Comparison of ENCODE assay signal across 32 mouse cellular contexts in the genomic region with DNA sequence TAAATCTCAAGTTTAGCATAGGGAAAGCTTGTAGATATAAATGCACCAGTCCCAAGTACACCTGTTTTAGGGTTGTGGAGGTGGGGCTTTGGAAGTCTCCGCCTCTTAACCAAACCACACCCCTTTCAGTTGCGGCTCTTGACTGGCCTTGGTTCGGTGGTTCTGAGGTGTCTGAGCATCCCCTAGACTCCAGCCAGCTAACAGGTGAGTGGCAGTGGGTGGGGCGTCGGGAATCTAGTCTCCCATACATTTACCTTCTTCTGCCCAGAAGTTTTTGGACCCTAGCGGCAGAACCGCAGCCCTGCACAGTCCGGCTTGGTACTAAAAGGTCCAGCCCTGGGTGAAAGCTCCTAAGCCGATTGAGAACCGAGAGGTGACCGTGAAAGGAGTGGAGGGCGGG. TPM values are rescaled to one million over a fixed set of nuclear protein-coding genes. Genes with fewer than 3 reads are reported as not detected.
"Had no signal": no experiment of that assay in that cellular context is flagged by ENCODE, and none has a peak within 500 bp of the region (broad histone marks: within the 10 kb centered on the region; RNA-seq: fewer than 3 reads in every experiment).

No protein-coding gene starts in this region.

- DNase-seq: kidney, adult 8-10 months; kidney, postnatal 14 days; kidney, postnatal 4 days; layer of hippocampus, postnatal 36 days; left cerebral cortex, postnatal 4 days; lung, adult 2 months; lung, postnatal 14 days; lung, postnatal 4 days; right cerebral cortex, adult 18-20 months; right cerebral cortex, postnatal 14 days; right cerebral cortex, postnatal 4 days; thymus, adult 2 months; thymus, postnatal 14 days; thymus, postnatal 4 days had no signal

- ATAC-seq: intestine, postnatal 0 days; liver, embryonic 12.5 days; midbrain, embryonic 13.5 days had no signal

- H3K27ac ChIP-seq: kidney, embryonic 15.5 days; left cerebral cortex, adult 2 months; limb, embryonic 12.5 days; limb, embryonic 15.5 days; liver, embryonic 12.5 days; midbrain, embryonic 13.5 days; neural tube, embryonic 13.5 days; stomach, postnatal 0 days had no signal

- H3K4me2 ChIP-seq: kidney, embryonic 15.5 days; limb, embryonic 12.5 days; limb, embryonic 15.5 days; liver, embryonic 12.5 days; midbrain, embryonic 13.5 days; neural tube, embryonic 13.5 days had no signal

- H3K4me3 ChIP-seq: kidney, embryonic 15.5 days; left cerebral cortex, adult 2 months; limb, embryonic 12.5 days; limb, embryonic 15.5 days; liver, embryonic 12.5 days; midbrain, embryonic 13.5 days; neural tube, embryonic 13.5 days had no signal

- H3K9ac ChIP-seq: kidney, embryonic 15.5 days; limb, embryonic 12.5 days; limb, embryonic 15.5 days; liver, embryonic 12.5 days; midbrain, embryonic 13.5 days; neural tube, embryonic 13.5 days had no signal

- H3K36me3 ChIP-seq: kidney, embryonic 15.5 days; limb, embryonic 12.5 days; limb, embryonic 15.5 days; liver, embryonic 12.5 days; midbrain, embryonic 13.5 days; neural tube, embryonic 13.5 days had no signal

- H3K9me3 ChIP-seq: kidney, embryonic 15.5 days; limb, embryonic 15.5 days; liver, embryonic 12.5 days; midbrain, embryonic 13.5 days; neural tube, embryonic 13.5 days had no signal

RNA-seq across cellular contexts. Expression of a gene that starts 3.0 kb away (rescaled TPM):
- total RNA-seq: megakaryocyte progenitor cell, adult 5-6 weeks; megakaryocyte-erythroid progenitor cell, adult 5-6 weeks; neutrophil, adult 5-6 weeks had no signal
- polyA plus RNA-seq: lung, adult 2 months had no signal

RNA-seq across cellular contexts. Expression of a gene that starts 12.6 kb away (rescaled TPM):
- total RNA-seq: megakaryocyte progenitor cell, adult 5-6 weeks had no signal

RNA-seq across cellular contexts. Expression of a gene that starts 19.5 kb away (rescaled TPM):
- total RNA-seq: layer of hippocampus, adult 8-10 months; layer of hippocampus, postnatal 10 days; layer of hippocampus, postnatal 36 days; left cerebral cortex, adult 2 months; left cerebral cortex, postnatal 10 days; left cerebral cortex, postnatal 4 days; megakaryocyte progenitor cell, adult 5-6 weeks; megakaryocyte-erythroid progenitor cell, adult 5-6 weeks; neutrophil, adult 5-6 weeks had no signal
- polyA plus RNA-seq: intestine, embryonic 14.5 days; kidney, embryonic 15.5 days; limb, embryonic 12.5 days; limb, embryonic 15.5 days; liver, embryonic 12.5 days; lung, adult 2 months; lung, embryonic 16.5 days; midbrain, embryonic 13.5 days; neural tube, embryonic 13.5 days; stomach, embryonic 14.5 days; stomach, postnatal 0 days; thymus, adult 2 months had no signal
